Mouse (Mus musculus) spleen, adult 2 months (tissue): Measurements from ENCODE around the gene Ntan1. TPM values are rescaled to one million over a fixed set of nuclear protein-coding genes. Genes with fewer than 3 reads are reported as not detected.
"Not testable (repeated sequence)": the region's sequence is repeated elsewhere in the genome, so short reads cannot be mapped to it uniquely, and the experiment has no call there.

ENCODE experiments used
- DNase-seq, 2 experiments: peaks; one replicate each; pipeline versions ENCODE4 v3.0.0 to v3.0.0-alpha.2; 2012 to 2021; ENCODE audit warnings: low spot score in 2 of 2, low read depth in 1 of 2
- H3K27ac ChIP-seq: fragments of 200-500 bp; 2 replicates; pipeline ENCODE4 v1.5.1; 2012; ENCODE audit warnings: low read length, inconsistent platforms; ENCODE audit not compliant: insufficient read depth
- H3K27me3 ChIP-seq: fragments of 200-500 bp; 2 replicates; pipeline ENCODE4 v1.6.1; 2012; ENCODE audit warnings: mild to moderate bottlenecking, moderate library complexity, low read length, inconsistent platforms; ENCODE audit not compliant: control insufficient read depth, insufficient read depth
- H3K36me3 ChIP-seq: fragments of 200-500 bp; 2 replicates; pipeline ENCODE4 v1.6.1; 2012; ENCODE audit warnings: mild to moderate bottlenecking, low read length, inconsistent platforms; ENCODE audit not compliant: control insufficient read depth, insufficient read depth
- H3K4me1 ChIP-seq: fragments of 200-500 bp; 2 replicates; pipeline ENCODE4 v1.6.1; 2011; ENCODE audit warnings: inconsistent platforms; ENCODE audit not compliant: control insufficient read depth, insufficient read depth, insufficient read length
- H3K4me3 ChIP-seq: fragments of 200-500 bp; 2 replicates; pipeline ENCODE4 v1.5.1; 2011; ENCODE audit warnings: mild to moderate bottlenecking, inconsistent platforms; ENCODE audit not compliant: insufficient read depth, insufficient read length; ENCODE audit errors: extremely low read depth
- CTCF ChIP-seq: fragments of 200-500 bp; IDR thresholded peaks from 2 replicates; pipeline ENCODE4 v1.5.1; 2011; ENCODE audit warnings: mild to moderate bottlenecking, inconsistent platforms; ENCODE audit not compliant: insufficient read depth, insufficient read length, insufficient replicate concordance; ENCODE audit errors: extremely low read depth
- POLR2A ChIP-seq: fragments of 200-500 bp; IDR thresholded peaks from 2 replicates; pipeline ENCODE4 v1.6.1; 2011; ENCODE audit warnings: low read depth, low read length, inconsistent platforms
- WGBS: fragments of 180-500 bp; shearing (Covaris S2); methylation state at CpG from one replicate; pipeline ENCODE4 v1.1.7; 2018; 5-methylcytosine and 5-hydroxymethylcytosine counted together
- polyA plus RNA-seq: library from polyadenylated mRNA; depleted of rRNA; stranded (reverse); fragments of >200 nt; gene quantifications from 2 replicates; pipeline ENCODE4 v1.2.3, GENCODE M21; 2012

The Ntan1 gene
- polyA plus RNA-seq, 1 experiment = 42.8 TPM

GRCm38 (mm10) chr16:13785932-13786331 is 32.7 kb upstream of the Ntan1 start:
- no peaks in the 10 kb centered on the region for H3K27me3 ChIP-seq
- DNase-seq = no peak
- WGBS = 79% methylated on average over 3 of the region's 3 CpGs
- TF ChIP-seq POLR2A (no peak), CTCF (no peak)
- peaks cover 7% of the 10 kb centered on the region; the same call in 1 of the 2 replicates for H3K4me1 ChIP-seq
- peaks cover 27% of the 10 kb centered on the region for H3K36me3 ChIP-seq
- no peak overlapping the region for H3K27ac ChIP-seq
- no peak overlapping the region for H3K4me3 ChIP-seq

- WGBS = 72% methylated on average over 2 of the region's 2 CpGs
Observed at GRCm38 (mm10) chr16:13793441-13793840, 25.2 kb upstream of the Ntan1 start.

GRCm38 (mm10) chr16:13796746-13797175 is 21.9 kb upstream of the Ntan1 start:
- Histone ChIP-seq H3K4me1 (peaks cover 3% of the 10 kb centered on the region), H3K4me3 (no peak overlapping the region), H3K27ac (peak overlapping the region; percentile 68), H3K36me3 (peaks cover 27% of the 10 kb centered on the region), H3K27me3 (no peaks in the 10 kb centered on the region)
- WGBS = 33% methylated on average over 5 of the region's 5 CpGs
- TF ChIP-seq CTCF (no peak), POLR2A (no peak)
- DNase-seq = peak; percentile 14 to 46

More at GRCm38 (mm10) chr16:13793441-13793840, 25.2 kb upstream of the Ntan1 start:
- not testable (repeated sequence) for H3K4me1 ChIP-seq, H3K27ac ChIP-seq, H3K27me3 ChIP-seq, DNase-seq, H3K4me3 ChIP-seq
- peaks cover 25% of the 10 kb centered on the region for H3K36me3 ChIP-seq

GRCm38 (mm10) chr16:13801231-13801630 is 17.4 kb upstream of the Ntan1 start:
- TF ChIP-seq CTCF (no peak), POLR2A (no peak)
- H3K4me3 ChIP-seq = no peak overlapping the region
- no peak overlapping the region for H3K27ac ChIP-seq
- peaks cover 1% of the 10 kb centered on the region; the same call in 1 of the 2 replicates for H3K4me1 ChIP-seq
- no peaks in the 10 kb centered on the region for H3K27me3 ChIP-seq
- no peak for DNase-seq
- WGBS = 95% methylated on average over 4 of the region's 4 CpGs
- peaks cover 34% of the 10 kb centered on the region for H3K36me3 ChIP-seq

- no peak overlapping the region for H3K27ac ChIP-seq
- H3K36me3 ChIP-seq = peaks cover 40% of the 10 kb centered on the region
- H3K4me1 ChIP-seq = no peaks in the 10 kb centered on the region
- no peaks in the 10 kb centered on the region for H3K27me3 ChIP-seq
- DNase-seq = no peak
- 92% methylated on average over 5 of the region's 5 CpGs for WGBS
- TF ChIP-seq POLR2A = no peak
- no peak for TF ChIP-seq CTCF
- H3K4me3 ChIP-seq = no peak overlapping the region
Observed at GRCm38 (mm10) chr16:13804666-13805065, 14.0 kb upstream of the Ntan1 start.

GRCm38 (mm10) chr16:13807616-13808015 is 11.0 kb upstream of the Ntan1 start:
- Histone ChIP-seq H3K36me3 (peaks cover 47% of the 10 kb centered on the region), H3K4me3 (no peak overlapping the region), H3K27me3 (no peaks in the 10 kb centered on the region), H3K27ac (no peak overlapping the region), H3K4me1 (no peaks in the 10 kb centered on the region)
- 87% methylated on average over 4 of the region's 4 CpGs for WGBS
- TF ChIP-seq CTCF (no peak), POLR2A (no peak)
- no peak for DNase-seq

GRCm38 (mm10) chr16:13808410-13808809 is 10.2 kb upstream of the Ntan1 start:
- Histone ChIP-seq H3K36me3 (peaks cover 52% of the 10 kb centered on the region), H3K27me3 (no peaks in the 10 kb centered on the region), H3K4me1 (no peaks in the 10 kb centered on the region), H3K27ac (no peak overlapping the region), H3K4me3 (no peak overlapping the region)
- WGBS = 92% methylated on average over 7 of the region's 7 CpGs
- TF ChIP-seq CTCF (no peak), POLR2A (no peak)
- no peak for DNase-seq
